Mouse (Mus musculus) MEL (cell line): ENCODE results near the gene Naa25.

Experiments used
- EP300 ChIP-seq, 2 experiments: IDR thresholded peaks; 2 replicates each; pipeline ENCODE4 v1.6.1; 2011; ENCODE audit warnings: improper control_type of control experiment in 2 of 2, low read length in 2 of 2, low read depth in 1 of 2, mild to moderate bottlenecking in 1 of 2
- GATA1 ChIP-seq: IDR thresholded peaks from 2 replicates; pipeline ENCODE4 v1.6.1; 2011; ENCODE audit warnings: low read depth, low read length, improper control_type of control experiment
- MAZ ChIP-seq: IDR thresholded peaks from 2 replicates; pipeline ENCODE4 v1.6.1; 2012; ENCODE audit warnings: low read depth, mild to moderate bottlenecking, inconsistent platforms, low read length, improper control_type of control experiment
- NELFE ChIP-seq: IDR thresholded peaks from 2 replicates; pipeline ENCODE4 v1.6.1; 2011; ENCODE audit warnings: low read depth, low read length, improper control_type of control experiment
- POLR2A ChIP-seq, 2 experiments: IDR thresholded peaks; 2 replicates each; pipeline ENCODE4 v1.6.1; 2011 to 2012; ENCODE audit warnings: low read length in 2 of 2, mild to moderate bottlenecking in 2 of 2, control low read depth in 1 of 2, improper control_type of control experiment in 1 of 2, low read depth in 1 of 2, moderate library complexity in 1 of 2; ENCODE audit not compliant: control insufficient read depth in 1 of 2, insufficient read depth in 1 of 2, poor library complexity in 1 of 2
- ZNF384 ChIP-seq: IDR thresholded peaks from 2 replicates; pipeline ENCODE4 v1.6.1; 2012; ENCODE audit warnings: low read depth, mild to moderate bottlenecking, inconsistent platforms, low read length, improper control_type of control experiment

DNA sequence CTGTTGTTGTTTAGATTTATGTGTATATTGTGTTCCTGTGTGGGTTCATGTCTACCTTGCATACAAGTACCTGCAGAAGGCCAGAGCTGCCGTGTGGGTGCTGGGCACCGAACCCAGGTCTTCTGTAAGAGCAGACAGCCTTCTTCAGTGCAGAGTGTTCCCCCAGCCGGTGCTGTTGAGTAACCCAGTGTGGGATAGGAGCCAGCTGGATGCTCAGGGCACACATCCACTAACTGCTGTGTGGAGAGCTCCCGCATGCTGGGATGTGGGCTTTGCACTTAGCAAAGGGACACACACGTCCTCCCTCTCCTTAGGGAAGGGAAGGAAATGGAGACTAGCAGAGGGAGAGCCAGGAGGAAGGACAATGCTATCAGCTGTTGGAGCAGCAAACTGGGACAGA is 40.4 kb downstream of the Naa25 start:
- 0 out of 4 replicates have a peak, but pooled peaks of 1 of the 2 experiments have one; percentile 9 for TF ChIP-seq POLR2A (IDR thresholded peaks at IDR 0.05; ENCODE audit: control insufficient read depth in 1 of 2, insufficient read depth in 1 of 2, low read depth in 1 of 2, low read length in 2 of 2, poor library complexity in 1 of 2)
- no peak for TF ChIP-seq GATA1
- no peak for TF ChIP-seq EP300 (IDR thresholded peaks at IDR 0.05; ENCODE audit: low read depth in 1 of 2, low read length in 2 of 2)
- TF ChIP-seq NELFE: no peak
- TF ChIP-seq ZNF384: no peak
- no peak for TF ChIP-seq MAZ
